Mouse (Mus musculus) heart, embryonic 13.5 days (tissue): ENCODE measurements around the gene Gm49394. TPM values are rescaled to one million over a fixed set of nuclear protein-coding genes. Genes with fewer than 3 reads are reported as not detected.
A peak's percentile ranks its signal among the peaks of the same experiment; 100 is the strongest.

ENCODE experiments used
- ATAC-seq: fragments of 200-750 bp; cut with Nextera tagmentation; 2 replicates; pipeline ENCODE4 v1.8.0; 2017; ENCODE audit warnings: moderate TSS enrichment; ENCODE audit not compliant: insufficient number of reproducible peaks, low FRiP score, low TSS enrichment; ENCODE audit errors: extremely low read depth
- H3K27ac ChIP-seq: fragments of 300-500 bp; sonication (generic); replicated peaks from 2 replicates; pipeline ENCODE4 v1.5.1; 2015; ENCODE audit warnings: moderate library complexity, mild to moderate bottlenecking, inconsistent platforms
- H3K27me3 ChIP-seq: fragments of 300-500 bp; sonication (generic); replicated peaks from 2 replicates; pipeline ENCODE4 v1.6.1; 2015; ENCODE audit warnings: mild to moderate bottlenecking, inconsistent platforms
- H3K36me3 ChIP-seq: fragments of 300-500 bp; sonication (generic); 2 replicates; pipeline ENCODE4 v1.6.1; 2015; ENCODE audit warnings: mild to moderate bottlenecking, inconsistent platforms
- H3K4me1 ChIP-seq: fragments of 300-500 bp; sonication (generic); 2 replicates; pipeline ENCODE4 v1.6.1; 2015; ENCODE audit warnings: inconsistent platforms
- H3K4me2 ChIP-seq: fragments of 300-500 bp; sonication (generic); 2 replicates; pipeline ENCODE4 v1.6.1; 2015; ENCODE audit warnings: inconsistent platforms, mild to moderate bottlenecking, moderate library complexity
- H3K4me3 ChIP-seq: fragments of 300-500 bp; sonication (generic); 2 replicates; pipeline ENCODE4 v1.5.1; 2015; ENCODE audit warnings: moderate library complexity, mild to moderate bottlenecking, inconsistent platforms
- H3K9ac ChIP-seq: fragments of 300-500 bp; sonication (generic); 2 replicates; pipeline ENCODE4 v1.6.1; 2015; ENCODE audit warnings: inconsistent platforms, mild to moderate bottlenecking, moderate library complexity
- H3K9me3 ChIP-seq: fragments of 300-500 bp; sonication (generic); 2 replicates; pipeline ENCODE4 v1.6.1; 2016; ENCODE audit warnings: inconsistent platforms
- WGBS: fragments of 180-500 bp; shearing (Covaris S2); methylation state at CpG from one replicate; pipeline ENCODE4 v1.1.7; 2015; ENCODE audit warnings: mixed read lengths; 5-methylcytosine and 5-hydroxymethylcytosine counted together
- microRNA counts: library from miRNA; unstranded; fragments of <30 nt; microRNA quantifications from one replicate; lab custom pipeline; 2016
- microRNA-seq: library from miRNA; unstranded; fragments of <30 nt; microRNA quantifications from one replicate; pipeline ENCODE4, GENCODE M21; 2016
- polyA plus RNA-seq: library from polyadenylated mRNA; unstranded; fragments of >200 nt; fragmentation: Nextera tagmentation; extraction: Ambion mirVana; gene quantifications from 2 replicates; pipeline ENCODE4 v1.2.1, GENCODE M21; 2015

Gene Gm49394
- polyA plus RNA-seq, 1 experiment from 2014 or later = 0.04 TPM

- 67% methylated on average over 4 of the region's 4 CpGs for WGBS
Observed at GRCm38 (mm10) chr7:142622180-142622579, 47.6 kb downstream of the Gm49394 start.

GRCm38 (mm10) chr7:142613077-142613476 is 56.7 kb downstream of the Gm49394 start:
- Histone ChIP-seq H3K27me3 (no peaks in the 10 kb centered on the region), H3K9ac (no peak overlapping the region), H3K4me2 (no peak overlapping the region), H3K4me3 (no peak overlapping the region), H3K36me3 (no peaks in the 10 kb centered on the region), H3K4me1 (peaks cover 35% of the 10 kb centered on the region), H3K27ac (no peak overlapping the region), H3K9me3 (no peaks in the 10 kb centered on the region)
- no peak for ATAC-seq
- 56% methylated on average over 2 of the region's 2 CpGs for WGBS

More at GRCm38 (mm10) chr7:142622180-142622579, 47.6 kb downstream of the Gm49394 start:
- H3K27ac ChIP-seq = no peak overlapping the region
- no peak overlapping the region for H3K4me3 ChIP-seq
- no peaks in the 10 kb centered on the region for H3K4me1 ChIP-seq
- ATAC-seq = no peak
- no peaks in the 10 kb centered on the region for H3K36me3 ChIP-seq
- no peaks in the 10 kb centered on the region for H3K9me3 ChIP-seq
- no peak overlapping the region for H3K9ac ChIP-seq
- H3K4me2 ChIP-seq = no peak overlapping the region
- no peaks in the 10 kb centered on the region for H3K27me3 ChIP-seq

DNA sequence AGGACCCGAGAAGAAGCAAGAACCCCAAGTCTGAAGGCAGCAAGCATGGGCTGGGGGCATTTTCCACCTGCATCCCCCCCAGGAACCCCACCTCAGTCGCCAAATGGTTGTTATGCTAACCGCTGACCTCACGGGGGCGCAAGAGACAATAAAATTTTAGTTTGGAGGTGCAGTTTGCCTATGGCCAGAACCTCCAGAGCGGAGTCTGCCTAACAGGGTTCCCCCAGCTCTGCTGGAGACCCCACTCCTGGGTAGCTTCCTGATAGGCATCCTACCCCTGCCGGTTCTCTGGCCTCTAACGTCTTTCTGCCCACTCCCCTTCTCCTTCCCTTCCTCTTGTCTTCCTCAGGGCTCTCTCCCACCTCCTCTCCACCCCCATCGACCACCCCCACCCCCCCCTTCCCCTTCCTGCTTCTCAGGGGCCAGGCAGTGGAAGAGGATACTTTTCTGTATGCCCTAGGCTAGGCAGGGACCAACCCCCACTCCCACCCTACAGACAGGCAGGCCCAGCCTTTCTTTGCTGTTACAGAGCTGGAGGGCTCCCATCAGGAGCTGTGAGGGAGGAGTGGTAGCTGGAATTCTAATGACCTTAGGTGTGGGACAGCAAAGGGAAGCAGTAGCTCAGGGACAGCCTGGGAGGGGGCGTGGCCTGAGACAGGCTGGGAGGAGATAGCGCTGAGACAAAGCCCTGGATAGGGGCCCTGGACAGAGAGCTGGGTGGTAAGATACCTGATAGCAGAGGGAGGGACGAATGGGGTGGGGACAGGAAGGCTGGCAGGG is 58.9 kb downstream of the Gm49394 start:
- H3K4me2 ChIP-seq = peak overlapping the region; percentile 63
- no peaks in the 10 kb centered on the region for H3K27me3 ChIP-seq
- no peaks in the 10 kb centered on the region for H3K36me3 ChIP-seq
- ATAC-seq = peak; percentile 89
- 1% methylated on average over 12 of the region's 12 CpGs for WGBS
- no peaks in the 10 kb centered on the region for H3K9me3 ChIP-seq
- H3K4me3 ChIP-seq = peak overlapping the region; percentile 36
- H3K4me1 ChIP-seq = peaks cover 40% of the 10 kb centered on the region
- H3K27ac ChIP-seq = peak overlapping the region; percentile 91
- peak overlapping the region; percentile 78 for H3K9ac ChIP-seq

DNA sequence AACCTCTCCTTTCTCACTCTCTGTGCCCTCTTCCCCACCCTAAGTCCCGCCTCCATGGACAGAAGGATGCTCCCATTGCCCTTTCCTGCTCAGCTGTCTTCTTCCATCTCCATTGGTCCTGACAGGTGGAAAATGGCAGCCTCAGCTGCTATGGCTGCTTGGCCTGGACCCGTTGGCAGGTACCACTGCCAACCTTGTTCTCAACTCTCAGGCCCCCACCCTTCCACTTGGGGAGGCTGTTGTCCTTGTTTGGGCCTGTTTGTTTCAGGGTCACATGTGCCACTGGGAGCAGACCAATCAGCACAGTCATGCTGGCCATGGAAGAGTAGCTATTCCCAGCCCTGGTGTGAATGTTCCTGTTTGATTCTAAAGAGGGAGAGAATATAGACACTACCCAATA is 68.8 kb downstream of the Gm49394 start:
- Histone ChIP-seq H3K27ac (no peak overlapping the region), H3K9ac (no peak overlapping the region), H3K4me3 (no peak overlapping the region), H3K4me1 (peaks cover 21% of the 10 kb centered on the region), H3K4me2 (no peak overlapping the region), H3K9me3 (no peaks in the 10 kb centered on the region), H3K27me3 (no peaks in the 10 kb centered on the region), H3K36me3 (no peaks in the 10 kb centered on the region)
- 78% methylated on average over 2 of the region's 2 CpGs for WGBS
- ATAC-seq = no peak

MicroRNAs within 50 kb of the gene (microRNA counts, 519-probe panel; counts per million panel counts)
- 3,864 counts per million, percentile 74 among the panel's probes with 10 or more counts for microRNA mmu-miR-483 (lab: Ali Mortazavi, UCI)

Small RNA genes lying within 50 kb of the gene (microRNA-seq; reads per million reads assigned to microRNA genes)
- 3,878 reads per million, percentile 90 among the genes with 10 or more reads in this experiment for gene Mir483

Other genes with a start within 250 kb of the Gm49394 start
- 0.19 and 0.41 TPM in 2 replicates for gene Syt8, start 235.1 kb downstream of the Gm49394 start, polyA plus RNA-seq
- gene Tnni2, start 228.1 kb downstream of the Gm49394 start, polyA plus RNA-seq = 34.8 and 41.9 TPM in 2 replicates
- 51.0 and 54.6 TPM in 2 replicates for gene Lsp1, start 209.1 kb downstream of the Gm49394 start, polyA plus RNA-seq
- gene Tnnt3, start 171.1 kb downstream of the Gm49394 start, polyA plus RNA-seq = 4.0 and 5.4 TPM in 2 replicates
- gene Mrpl23, start 137.3 kb downstream of the Gm49394 start, polyA plus RNA-seq = 15.6 and 17.7 TPM in 2 replicates
- gene Igf2, start 3.1 kb downstream of the Gm49394 start, polyA plus RNA-seq = 1,357 and 1,430 TPM in 2 replicates
- gene Ins2, start 73.4 kb upstream of the Gm49394 start, polyA plus RNA-seq = 0.75 TPM in 1 of 2 replicates, not detected in the other